Mouse (Mus musculus) heart, postnatal 0 days (tissue): ENCODE measurements around the gene Dgkd. TPM values are rescaled to one million over a fixed set of nuclear protein-coding genes. Genes with fewer than 3 reads are reported as not detected.

ENCODE experiments used
- ATAC-seq: fragments of 200-750 bp; cut with Nextera tagmentation; 2 replicates; pipeline ENCODE4 v1.8.0; 2017; ENCODE audit warnings: low read depth, moderate number of reproducible peaks, moderate library complexity; ENCODE audit not compliant: insufficient read depth
- DNase-seq: peaks from one replicate; pipeline ENCODE4 v3.0.0-alpha.2; 2016; ENCODE audit warnings: low spot score
- H3K27ac ChIP-seq: fragments of 300-500 bp; sonication (generic); 2 replicates; pipeline ENCODE4 v1.5.1; 2014; ENCODE audit warnings: low read depth, mild to moderate bottlenecking
- H3K27me3 ChIP-seq: fragments of 300-500 bp; sonication (generic); 2 replicates; pipeline ENCODE4 v1.6.1; 2014; ENCODE audit warnings: low read length, mixed read lengths; ENCODE audit not compliant: control insufficient read depth, insufficient read depth
- H3K36me3 ChIP-seq: fragments of 300-500 bp; sonication (generic); replicated peaks from 2 replicates; pipeline ENCODE4 v1.6.1; 2014; ENCODE audit warnings: low read length, mixed read lengths; ENCODE audit not compliant: control insufficient read depth, insufficient read depth
- H3K4me1 ChIP-seq: fragments of 300-500 bp; sonication (generic); 2 replicates; pipeline ENCODE4 v1.6.1; 2014; ENCODE audit warnings: antibody characterized with exemption; ENCODE audit not compliant: control insufficient read depth, insufficient read depth
- H3K4me2 ChIP-seq: fragments of 300-500 bp; sonication (generic); 2 replicates; pipeline ENCODE4 v1.6.1; 2014; ENCODE audit warnings: low read depth, mild to moderate bottlenecking, low read length, moderate library complexity
- H3K4me3 ChIP-seq: fragments of 300-500 bp; sonication (generic); 2 replicates; pipeline ENCODE4 v1.5.1; 2014; ENCODE audit warnings: low read depth, low read length
- H3K9ac ChIP-seq: fragments of 300-500 bp; sonication (generic); replicated peaks from 2 replicates; pipeline ENCODE4 v1.6.1; 2014; ENCODE audit warnings: low read depth, low read length, mixed read lengths
- H3K9me3 ChIP-seq: fragments of 300-500 bp; sonication (generic); replicated peaks from 2 replicates; pipeline ENCODE4 v1.6.1; 2016; ENCODE audit warnings: low read length; ENCODE audit not compliant: control insufficient read depth
- CTCF ChIP-seq: IDR thresholded peaks from 2 replicates; pipeline ENCODE4 v1.5.1; 2016; ENCODE audit warnings: antibody characterized with exemption, control low read depth, low read depth
- EP300 ChIP-seq: IDR thresholded peaks from 2 replicates; pipeline ENCODE4 v1.6.1; 2016; ENCODE audit warnings: antibody characterized with exemption, low read depth
- WGBS: fragments of 180-500 bp; shearing (Covaris S2); extraction: QIAGEN DNeasy Blood & Tissue Kit; methylation state at CpG from one replicate; pipeline ENCODE4 v1.1.7; 2014; 5-methylcytosine and 5-hydroxymethylcytosine counted together
- polyA plus RNA-seq: library from polyadenylated mRNA; unstranded; fragments of >200 nt; fragmentation: Nextera tagmentation; extraction: Ambion mirVana; gene quantifications from 2 replicates; pipeline ENCODE4 v1.2.1, GENCODE M21; 2015
- total RNA-seq: library from RNA; depleted of rRNA; stranded (reverse); fragments of >200 nt; gene quantifications from 2 replicates; pipeline ENCODE4 v1.2.3, GENCODE M21; 2014; ENCODE audit warnings: low replicate concordance

The Dgkd gene
- total and polyA plus RNA-seq, 2 experiments from 2014 or later = 14.1 to 40.5 TPM

GRCm38 (mm10) chr1:87879494-87880325, 26.6 kb downstream of the Dgkd start:
- 1% methylated on average over 3 of the region's 3 CpGs for WGBS
- TF ChIP-seq CTCF = no peak
- TF ChIP-seq EP300 = no peak
- H3K9ac ChIP-seq = no peak overlapping the region

GRCm38 (mm10) chr1:87880326-87880627, 27.2 kb downstream of the Dgkd start:
- WGBS = 69% methylated on average over 6 of the region's 6 CpGs
- Histone ChIP-seq H3K9ac (no peak overlapping the region), H3K27me3 (no peaks in the 10 kb centered on the region), H3K27ac (peak overlapping the region; percentile 91), H3K4me2 (no peak overlapping the region), H3K4me1 (peaks cover 48% of the 10 kb centered on the region), H3K9me3 (no peaks in the 10 kb centered on the region), H3K36me3 (peaks cover 11% of the 10 kb centered on the region; the same call in 1 of the 2 replicates), H3K4me3 (no peak overlapping the region)
- ATAC-seq = no peak
- no peak for DNase-seq
- TF ChIP-seq EP300 = no peak
- no peak for TF ChIP-seq CTCF

More at GRCm38 (mm10) chr1:87879494-87880325, 26.6 kb downstream of the Dgkd start:
- Histone ChIP-seq H3K9me3 (no peaks in the 10 kb centered on the region), H3K36me3 (peaks cover 11% of the 10 kb centered on the region; the same call in 1 of the 2 replicates), H3K4me1 (peaks cover 48% of the 10 kb centered on the region), H3K4me2 (0 out of 2 replicates have a peak overlapping the region, but pooled peaks have one; percentile 3), H3K4me3 (no peak overlapping the region), H3K27me3 (no peaks in the 10 kb centered on the region), H3K27ac (peak overlapping the region; percentile 91)
- peak; percentile 80 for DNase-seq
- peak; percentile 63 for ATAC-seq

DNA sequence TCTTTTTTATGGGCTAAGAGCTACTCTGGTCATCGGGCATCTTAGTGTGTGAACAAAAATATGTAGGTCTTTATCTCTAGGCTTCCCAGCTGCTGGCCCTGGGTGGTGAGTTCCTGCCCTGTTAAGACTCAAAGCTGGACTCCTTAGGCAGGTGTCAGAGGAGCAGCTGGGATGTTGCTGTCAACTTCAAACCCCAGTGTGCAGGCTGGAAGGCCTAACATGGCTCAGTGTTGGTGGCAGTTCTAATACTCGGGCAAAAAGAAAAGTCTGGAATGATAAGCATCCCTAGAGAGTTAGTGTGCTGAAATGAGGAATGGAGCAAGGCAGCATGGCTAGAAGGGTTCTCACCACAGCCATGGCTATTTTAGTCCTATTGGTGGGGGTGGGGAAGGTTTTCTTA, 27.8 kb downstream of the Dgkd start:
- Histone ChIP-seq H3K9me3 (no peaks in the 10 kb centered on the region), H3K27ac (peak overlapping the region; percentile 91), H3K4me3 (no peak overlapping the region), H3K36me3 (peaks cover 11% of the 10 kb centered on the region; the same call in 1 of the 2 replicates), H3K4me2 (no peak overlapping the region), H3K4me1 (peaks cover 48% of the 10 kb centered on the region), H3K27me3 (no peaks in the 10 kb centered on the region), H3K9ac (no peak overlapping the region)
- WGBS = 22% methylated on average over 2 of the region's 2 CpGs
- ATAC-seq (peak; percentile 76), DNase-seq (peak; percentile 70)
- no peak for TF ChIP-seq EP300
- no peak for TF ChIP-seq CTCF

- Histone ChIP-seq H3K4me2 (no peak overlapping the region), H3K4me3 (no peak overlapping the region)
- WGBS = 43% methylated on average over 4 of the region's 4 CpGs
Observed at GRCm38 (mm10) chr1:87881726-87882125, 28.6 kb downstream of the Dgkd start.

GRCm38 (mm10) chr1:87882554-87882953, 29.5 kb downstream of the Dgkd start:
- ATAC-seq (no peak), DNase-seq (no peak)
- no peaks in the 10 kb centered on the region for H3K27me3 ChIP-seq
- H3K36me3 ChIP-seq = peaks cover 11% of the 10 kb centered on the region; the same call in 1 of the 2 replicates
- H3K4me2 ChIP-seq = no peak overlapping the region
- no peak overlapping the region for H3K4me3 ChIP-seq
- H3K9me3 ChIP-seq = no peaks in the 10 kb centered on the region
- no peak overlapping the region for H3K9ac ChIP-seq
- H3K27ac ChIP-seq = no peak overlapping the region
- H3K4me1 ChIP-seq = peaks cover 43% of the 10 kb centered on the region
- TF ChIP-seq EP300 (no peak), CTCF (no peak)

More at GRCm38 (mm10) chr1:87881726-87882125, 28.6 kb downstream of the Dgkd start:
- no peaks in the 10 kb centered on the region for H3K9me3 ChIP-seq
- ATAC-seq (no peak), DNase-seq (no peak)
- no peak for TF ChIP-seq CTCF
- TF ChIP-seq EP300 = no peak
- H3K9ac ChIP-seq = no peak overlapping the region
- peaks cover 48% of the 10 kb centered on the region for H3K4me1 ChIP-seq
- H3K27ac ChIP-seq = peak overlapping the region; percentile 91
- H3K36me3 ChIP-seq = peaks cover 11% of the 10 kb centered on the region; the same call in 1 of the 2 replicates
- H3K27me3 ChIP-seq = no peaks in the 10 kb centered on the region
